Mouse (Mus musculus): ENCODE results near the gene Sorl1.

DNA sequence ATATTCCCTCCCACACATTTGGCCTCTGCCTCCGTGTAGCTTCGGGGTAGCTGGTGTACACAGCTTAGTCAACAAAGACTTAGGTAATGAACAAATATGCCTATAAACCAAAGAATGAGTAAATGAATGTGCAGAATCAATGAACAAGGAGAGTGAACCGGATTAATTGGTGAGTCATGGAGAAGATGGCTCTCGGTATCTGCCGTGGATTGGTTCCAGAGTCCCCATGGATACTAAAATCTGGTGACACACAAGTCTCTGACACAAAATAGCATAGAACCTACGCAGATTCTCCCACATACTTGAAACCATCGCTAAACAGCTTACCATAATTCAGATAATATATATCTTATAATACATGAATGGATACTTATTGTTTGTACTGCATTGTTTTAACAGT lies 22.8 kb downstream of the Sorl1 start:
- TF ChIP-seq CTCF (IDR thresholded peaks at IDR 0.05; ENCODE audit: low read depth) (no peak), EP300 (IDR thresholded peaks at IDR 0.05; ENCODE audit: low read depth) (no peak)
